Mouse (Mus musculus) gastrocnemius, adult 8-10 months (tissue): Measurements from ENCODE around the gene Chchd6. TPM values are rescaled to one million over a fixed set of nuclear protein-coding genes. Genes with fewer than 3 reads are reported as not detected.

Source experiments
- DNase-seq, 2 experiments: peaks; one replicate each; pipeline ENCODE4 v3.0.0; 2022; ENCODE audit warnings: low spot score in 2 of 2
- total RNA-seq, 4 experiments: library from RNA; stranded (reverse); gene quantifications; 2 replicates each; pipeline ENCODE4 v1.2.4; 2022

Chchd6 gene
- total RNA-seq, 4 experiments from 2014 or later: 2.8 to 4.3 (median 3.4) TPM

GRCm38 (mm10) chr6:89510154-89510553 lies 85.3 kb downstream of the Chchd6 start:
- no peak for DNase-seq

- no peak for DNase-seq
Measured at GRCm38 (mm10) chr6:89508725-89509124, 86.7 kb downstream of the Chchd6 start.

DNA sequence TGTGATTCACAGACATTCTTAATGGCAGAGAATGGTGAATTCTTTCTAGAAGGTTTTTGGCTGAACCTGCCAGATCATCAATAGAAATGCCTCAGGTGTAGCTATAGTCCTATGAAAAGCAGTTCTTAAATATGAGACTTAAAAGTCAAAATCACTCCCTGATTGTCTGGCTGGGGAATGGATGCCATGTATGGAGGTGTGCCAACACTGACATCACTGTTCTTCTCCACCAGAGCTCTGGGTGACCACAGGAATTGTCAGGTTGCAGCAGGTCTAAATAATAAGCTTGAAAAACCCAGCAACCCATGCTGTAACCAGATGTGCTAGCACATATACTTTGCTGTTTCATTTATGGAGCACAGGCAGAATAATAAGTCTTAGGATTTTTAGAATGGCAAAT lies 87.2 kb downstream of the Chchd6 start:
- no peak for DNase-seq

- DNase-seq: no peak
Measured at GRCm38 (mm10) chr6:89499961-89500360, 95.5 kb downstream of the Chchd6 start.

DNA sequence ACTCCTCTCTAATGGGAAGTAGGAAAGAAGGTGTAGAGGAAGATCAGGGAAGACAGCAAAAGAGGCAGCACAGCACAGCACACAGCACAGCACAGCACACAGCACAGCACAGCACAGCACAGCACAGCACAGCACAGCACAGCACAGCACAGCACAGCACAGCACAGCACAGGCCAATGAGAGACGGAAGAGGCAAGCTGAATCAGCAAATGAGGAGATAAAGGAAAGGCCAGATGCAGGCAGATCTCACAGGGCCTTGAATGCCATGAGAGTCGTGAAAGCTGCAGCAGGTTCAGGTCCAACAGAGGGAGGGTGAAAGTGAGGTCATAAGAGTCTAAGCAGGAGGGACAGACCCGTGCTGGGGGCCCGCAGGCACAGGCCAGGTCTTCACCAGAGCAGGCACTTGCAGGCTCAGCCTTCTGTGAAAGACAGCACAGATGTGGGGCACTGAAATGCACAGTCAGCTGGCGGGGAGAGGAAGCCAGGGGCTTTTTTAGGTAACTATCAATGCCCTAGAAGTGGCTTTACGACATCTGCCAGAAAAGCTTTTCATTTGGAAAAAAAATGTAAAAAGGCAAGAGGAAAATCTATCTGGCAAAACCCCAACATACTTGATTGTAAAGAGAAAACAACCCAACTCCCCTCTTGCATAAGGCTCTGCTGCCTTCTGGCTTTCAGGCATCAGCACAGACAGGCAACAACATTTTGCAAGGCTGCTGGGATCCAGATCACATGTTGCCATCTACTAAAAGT lies 96.5 kb downstream of the Chchd6 start:
- no peak for DNase-seq

- no peak for DNase-seq
Measured at GRCm38 (mm10) chr6:89496916-89497315, 98.5 kb downstream of the Chchd6 start.

- no peak for DNase-seq
Measured at GRCm38 (mm10) chr6:89492368-89492767, 103.1 kb downstream of the Chchd6 start.

GRCm38 (mm10) chr6:89490369-89490768 lies 105.1 kb downstream of the Chchd6 start:
- no peak for DNase-seq

GRCm38 (mm10) chr6:89489533-89489932 lies 105.9 kb downstream of the Chchd6 start:
- no peak for DNase-seq

GRCm38 (mm10) chr6:89486055-89486454 lies 109.4 kb downstream of the Chchd6 start:
- no peak for DNase-seq

DNA sequence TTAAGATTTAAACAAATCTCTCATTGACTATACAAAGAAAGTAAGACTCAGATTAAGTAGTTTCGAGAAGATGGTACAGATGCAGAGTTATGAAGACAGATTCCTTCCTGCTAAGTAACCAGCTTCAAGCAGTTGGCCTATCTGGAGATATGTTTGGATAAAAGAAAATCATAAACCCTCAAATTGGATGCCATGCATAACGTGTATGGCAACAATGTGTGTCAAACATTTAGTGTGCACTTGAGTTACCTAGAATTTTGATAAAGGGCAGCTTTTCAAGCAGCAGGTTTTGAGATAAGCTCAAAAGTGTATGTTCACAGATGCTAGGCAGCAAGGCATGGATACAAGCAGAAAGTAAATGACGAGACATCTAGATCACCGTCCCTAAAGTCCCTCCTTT lies 114.3 kb downstream of the Chchd6 start:
- DNase-seq: no peak

DNA sequence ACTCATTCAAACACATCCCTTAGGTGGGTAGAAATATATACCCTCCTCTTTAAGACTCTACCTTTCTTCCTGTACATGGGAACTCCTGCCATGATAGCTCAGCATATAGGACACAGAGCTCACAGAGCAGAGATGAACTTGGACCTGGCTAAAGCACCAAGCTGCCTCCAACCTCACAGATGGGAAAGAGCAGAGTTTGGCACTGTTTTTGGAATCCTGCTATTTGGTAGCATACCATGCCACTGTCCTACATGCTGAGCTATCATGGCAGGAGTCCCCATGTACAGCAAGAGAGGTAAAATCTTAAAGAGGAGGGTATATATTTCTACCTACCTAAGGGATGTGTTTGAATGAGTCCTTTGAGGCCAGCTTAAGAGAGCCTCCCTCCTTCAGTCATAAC lies 127.5 kb downstream of the Chchd6 start:
- DNase-seq: no peak

DNA sequence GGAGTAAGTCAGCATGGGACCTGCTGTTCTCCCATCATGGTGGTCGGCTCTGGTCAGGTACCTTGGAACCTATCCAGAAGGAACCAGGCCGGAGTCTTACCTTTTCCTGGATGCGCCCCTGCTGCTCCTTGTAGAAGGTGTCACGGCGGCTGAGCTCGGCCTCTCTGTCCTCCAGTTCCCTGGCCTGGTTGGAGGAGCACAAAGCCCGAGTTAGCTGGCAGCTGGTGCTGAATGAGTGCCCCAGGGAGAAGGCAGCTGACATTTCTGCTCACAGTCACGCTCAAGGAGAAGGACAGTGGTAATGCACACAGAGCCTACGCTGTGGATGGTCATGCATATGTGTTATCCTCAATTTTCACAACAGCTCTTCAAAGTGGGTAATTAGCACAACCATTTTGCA lies 128.2 kb downstream of the Chchd6 start:
- DNase-seq: no peak

GRCm38 (mm10) chr6:89466875-89467274 lies 128.6 kb downstream of the Chchd6 start:
- no peak for DNase-seq

GRCm38 (mm10) chr6:89466053-89466708 lies 129.3 kb downstream of the Chchd6 start:
- DNase-seq: no peak

- no peak for DNase-seq
Measured at GRCm38 (mm10) chr6:89462223-89462760, 133.2 kb downstream of the Chchd6 start.

GRCm38 (mm10) chr6:89461250-89462222 lies 133.9 kb downstream of the Chchd6 start:
- DNase-seq: peak in 1 of 2 experiments; percentile 19

GRCm38 (mm10) chr6:89459634-89460033 lies 135.8 kb downstream of the Chchd6 start:
- DNase-seq: no peak

DNA sequence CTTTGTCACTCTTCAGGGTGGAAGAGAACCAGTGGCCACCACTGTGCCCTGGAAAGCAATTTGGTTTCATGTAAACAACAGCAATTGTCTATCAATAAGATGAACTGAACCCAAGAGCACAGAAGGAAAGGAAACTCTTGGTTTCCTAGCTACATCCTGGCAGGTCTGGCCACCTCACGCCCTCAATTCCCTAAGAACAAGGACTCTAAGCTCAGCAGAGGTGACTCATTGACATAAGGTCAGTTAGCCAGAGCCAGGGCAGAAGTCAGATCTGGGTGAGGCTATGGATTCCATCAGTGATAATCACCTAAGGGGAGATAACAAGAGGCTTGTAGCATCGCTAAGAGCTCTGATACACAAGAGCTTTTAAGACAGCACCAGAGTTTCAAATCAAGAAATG lies 137.9 kb downstream of the Chchd6 start:
- DNase-seq: no peak

DNA sequence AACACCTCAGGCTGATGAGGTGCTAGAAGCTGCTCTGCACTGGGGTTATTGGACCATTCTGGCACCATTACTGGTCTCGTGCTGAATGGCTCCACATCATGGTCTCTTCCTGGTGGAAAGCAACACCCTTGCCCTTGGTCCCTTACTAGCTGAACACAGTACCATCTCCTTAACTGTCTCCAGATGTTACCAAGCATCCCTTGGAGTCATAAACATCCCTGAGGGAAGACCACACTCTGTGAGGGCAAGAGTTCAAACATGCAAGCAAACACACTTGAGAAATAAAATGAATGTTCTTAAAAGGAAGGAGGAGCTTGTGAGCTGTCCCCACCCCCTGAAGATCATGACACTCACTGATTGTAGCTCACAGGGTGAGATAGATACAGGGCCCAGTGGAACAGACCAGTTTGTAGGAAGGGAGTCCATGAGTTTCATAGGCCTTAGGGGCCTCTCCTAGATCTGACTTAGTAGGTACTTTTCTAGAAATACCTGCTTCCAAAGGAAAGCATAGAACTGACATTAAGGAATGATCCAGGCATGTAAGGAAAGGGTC lies 139.0 kb downstream of the Chchd6 start:
- DNase-seq: no peak

DNA sequence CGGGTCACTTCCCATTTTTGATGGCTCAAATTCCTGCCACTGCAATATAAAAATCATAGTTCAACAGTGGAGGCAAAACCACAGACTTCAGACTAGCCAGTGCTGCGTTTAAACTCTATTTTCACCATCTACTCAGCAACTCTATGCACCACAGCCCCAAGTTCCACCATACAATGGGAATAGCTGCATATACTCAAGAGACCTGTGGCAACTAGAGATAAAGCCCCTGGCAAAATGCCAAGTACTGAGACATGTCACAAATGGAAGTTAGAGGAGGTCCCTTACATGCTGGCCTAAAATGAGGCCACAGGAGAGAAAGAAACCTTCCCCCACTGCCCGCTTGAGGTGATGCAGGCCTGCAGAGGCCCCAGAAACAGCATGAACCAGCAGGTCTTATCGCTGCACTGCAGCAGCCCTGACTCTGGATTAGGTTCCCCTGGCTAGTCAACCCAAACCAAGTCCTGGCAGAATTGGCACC lies 139.9 kb downstream of the Chchd6 start:
- DNase-seq: no peak
